Mouse (Mus musculus): Measurements from ENCODE around the gene Panx2. TPM values are rescaled to one million over a fixed set of nuclear protein-coding genes. Genes with fewer than 3 reads are reported as not detected.

Gene Panx2
- total RNA-seq (2014; rRNA removed) (8.1 and 10.7 TPM in 2 replicates), polyA plus RNA-seq (2015; fragmentation: Nextera tagmentation; extraction: Ambion mirVana) (4.1 and 6.3 TPM in 2 replicates)

GRCm38 (mm10) chr15:89059161-89059931 lies at the start of gene Panx2:
Gene Panx2 (plus strand): TSS chr15:89059734.
- Histone ChIP-seq H3K27ac (ENCODE audit: low read depth, low read length) (peak within 1 kb of the TSS; percentile 48), H3K9ac (peak within 1 kb of the TSS; percentile 81), H3K4me2 (ENCODE audit: low read depth) (peak within 1 kb of the TSS; percentile 90), H3K9me3 (ENCODE audit: low read length) (no peaks in the 10 kb centered on the region), H3K4me3 (ENCODE audit: low read depth, low read length) (peak within 1 kb of the TSS; percentile 72), H3K27me3 (ENCODE audit: insufficient read depth, low read length) (no peaks in the 10 kb centered on the region), H3K4me1 (ENCODE audit: insufficient read depth) (peaks cover 4% of the 10 kb centered on the region; the same call in 1 of the 2 replicates), H3K36me3 (ENCODE audit: insufficient read depth) (no peaks in the 10 kb centered on the region; the same call in 1 of the 2 replicates)
- ATAC-seq, result peak; percentile 68
- DNase-seq, result peak; percentile 60
- under 1% methylated on average over 36 of the region's 57 CpGs for WGBS
- TF ChIP-seq CTCF (IDR thresholded peaks at IDR 0.05; ENCODE audit: low read depth), result no peak

GRCm38 (mm10) chr15:89016722-89017121 lies 42.8 kb upstream of the Panx2 start:
- no peaks in the 10 kb centered on the region for H3K36me3 ChIP-seq (ENCODE audit: insufficient read depth)
- no peaks in the 10 kb centered on the region for H3K27me3 ChIP-seq (ENCODE audit: insufficient read depth, low read length)
- DNase-seq, result no peak
- no peak for TF ChIP-seq CTCF (IDR thresholded peaks at IDR 0.05; ENCODE audit: low read depth)
- H3K4me1 ChIP-seq (ENCODE audit: insufficient read depth), result no peaks in the 10 kb centered on the region
- ATAC-seq, result no peak
- no peak overlapping the region for H3K27ac ChIP-seq (ENCODE audit: low read depth, low read length)
- H3K9ac ChIP-seq, result no peak overlapping the region
- H3K9me3 ChIP-seq (ENCODE audit: low read length), result no peaks in the 10 kb centered on the region
- WGBS, result 90% methylated on average over 3 of the region's 3 CpGs
- no peak overlapping the region for H3K4me3 ChIP-seq (ENCODE audit: low read depth, low read length)
- no peak overlapping the region for H3K4me2 ChIP-seq (ENCODE audit: low read depth)

GRCm38 (mm10) chr15:89020085-89020484 lies 39.4 kb upstream of the Panx2 start:
- Histone ChIP-seq H3K36me3 (ENCODE audit: insufficient read depth) (no peaks in the 10 kb centered on the region), H3K9ac (no peak overlapping the region), H3K27ac (ENCODE audit: low read depth, low read length) (no peak overlapping the region), H3K27me3 (ENCODE audit: insufficient read depth, low read length) (no peaks in the 10 kb centered on the region), H3K4me3 (ENCODE audit: low read depth, low read length) (no peak overlapping the region), H3K4me2 (ENCODE audit: low read depth) (no peak overlapping the region), H3K4me1 (ENCODE audit: insufficient read depth) (no peaks in the 10 kb centered on the region), H3K9me3 (ENCODE audit: low read length) (no peaks in the 10 kb centered on the region)
- ATAC-seq (no peak), DNase-seq (no peak)
- no peak for TF ChIP-seq CTCF (IDR thresholded peaks at IDR 0.05; ENCODE audit: low read depth)
- 83% methylated on average over 7 of the region's 7 CpGs for WGBS

GRCm38 (mm10) chr15:89020492-89020891 lies 39.0 kb upstream of the Panx2 start:
- no peaks in the 10 kb centered on the region for H3K36me3 ChIP-seq (ENCODE audit: insufficient read depth)
- H3K4me2 ChIP-seq (ENCODE audit: low read depth), result no peak overlapping the region
- WGBS, result 91% methylated on average over 7 of the region's 7 CpGs
- no peak overlapping the region for H3K27ac ChIP-seq (ENCODE audit: low read depth, low read length)
- ATAC-seq (no peak), DNase-seq (no peak)
- H3K9me3 ChIP-seq (ENCODE audit: low read length), result no peaks in the 10 kb centered on the region
- no peaks in the 10 kb centered on the region for H3K4me1 ChIP-seq (ENCODE audit: insufficient read depth)
- no peaks in the 10 kb centered on the region for H3K27me3 ChIP-seq (ENCODE audit: insufficient read depth, low read length)
- H3K9ac ChIP-seq, result no peak overlapping the region
- no peak overlapping the region for H3K4me3 ChIP-seq (ENCODE audit: low read depth, low read length)
- TF ChIP-seq CTCF (IDR thresholded peaks at IDR 0.05; ENCODE audit: low read depth), result no peak

- Histone ChIP-seq H3K9ac (no peak overlapping the region), H3K27ac (ENCODE audit: low read depth, low read length) (no peak overlapping the region), H3K4me1 (ENCODE audit: insufficient read depth) (no peaks in the 10 kb centered on the region), H3K4me3 (ENCODE audit: low read depth, low read length) (no peak overlapping the region), H3K27me3 (ENCODE audit: insufficient read depth, low read length) (no peaks in the 10 kb centered on the region), H3K9me3 (ENCODE audit: low read length) (no peaks in the 10 kb centered on the region), H3K4me2 (ENCODE audit: low read depth) (no peak overlapping the region), H3K36me3 (ENCODE audit: insufficient read depth) (no peaks in the 10 kb centered on the region)
- no peak for DNase-seq
- no peak for ATAC-seq
- 73% methylated on average over 5 of the region's 5 CpGs for WGBS
- no peak for TF ChIP-seq CTCF (IDR thresholded peaks at IDR 0.05; ENCODE audit: low read depth)
Measured at GRCm38 (mm10) chr15:89044381-89044780, 15.2 kb upstream of the Panx2 start.

GRCm38 (mm10) chr15:89046356-89046755 lies 13.2 kb upstream of the Panx2 start:
- DNase-seq, result no peak
- H3K4me1 ChIP-seq (ENCODE audit: insufficient read depth), result no peaks in the 10 kb centered on the region
- H3K4me2 ChIP-seq (ENCODE audit: low read depth), result no peak overlapping the region
- H3K27me3 ChIP-seq (ENCODE audit: insufficient read depth, low read length), result no peaks in the 10 kb centered on the region
- TF ChIP-seq CTCF (IDR thresholded peaks at IDR 0.05; ENCODE audit: low read depth), result no peak
- no peak overlapping the region for H3K4me3 ChIP-seq (ENCODE audit: low read depth, low read length)
- ATAC-seq, result no peak
- 79% methylated on average over 4 of the region's 4 CpGs for WGBS
- H3K9ac ChIP-seq, result no peak overlapping the region
- H3K36me3 ChIP-seq (ENCODE audit: insufficient read depth), result no peaks in the 10 kb centered on the region
- H3K9me3 ChIP-seq (ENCODE audit: low read length), result no peaks in the 10 kb centered on the region
- H3K27ac ChIP-seq (ENCODE audit: low read depth, low read length), result no peak overlapping the region

GRCm38 (mm10) chr15:89054666-89055065 lies 4.9 kb upstream of the Panx2 start:
- Histone ChIP-seq H3K4me3 (ENCODE audit: low read depth, low read length) (no peak overlapping the region), H3K9me3 (ENCODE audit: low read length) (no peaks in the 10 kb centered on the region), H3K27me3 (ENCODE audit: insufficient read depth, low read length) (no peaks in the 10 kb centered on the region), H3K4me2 (ENCODE audit: low read depth) (no peak overlapping the region), H3K36me3 (ENCODE audit: insufficient read depth) (no peaks in the 10 kb centered on the region), H3K9ac (no peak overlapping the region), H3K27ac (ENCODE audit: low read depth, low read length) (no peak overlapping the region), H3K4me1 (ENCODE audit: insufficient read depth) (no peaks in the 10 kb centered on the region)
- no peak for ATAC-seq
- WGBS, result 89% methylated on average over 7 of the region's 7 CpGs
- DNase-seq, result no peak
- TF ChIP-seq CTCF (IDR thresholded peaks at IDR 0.05; ENCODE audit: low read depth), result no peak
